18 mouse cellular contexts compared by ENCODE assay signal in genomic region chr14:30463312-30463711, GRCm38 (mm10).
"Had no signal": no experiment of that assay in that cellular context is flagged by ENCODE, and none has a peak within 500 bp of the region (broad histone marks: within the 10 kb centered on the region; RNA-seq: fewer than 3 reads in every experiment).

No protein-coding gene starts in this region.

- H3K9me3 ChIP-seq: lung, embryonic 15.5 days; megakaryocyte, embryonic 14.5 days; midbrain, embryonic 13.5 days; midbrain, embryonic 15.5 days; neural tube, embryonic 12.5 days; stomach, embryonic 15.5 days had no signal

- H3K9ac ChIP-seq: liver, postnatal 0 days; lung, embryonic 15.5 days; midbrain, embryonic 13.5 days; midbrain, embryonic 15.5 days; neural tube, embryonic 12.5 days; stomach, embryonic 15.5 days had no signal

- H3K4me2 ChIP-seq: lung, embryonic 15.5 days; midbrain, embryonic 11.5 days; midbrain, embryonic 13.5 days; midbrain, embryonic 15.5 days; neural tube, embryonic 12.5 days; stomach, embryonic 15.5 days had no signal

- H3K27me3 ChIP-seq: lung, embryonic 15.5 days; midbrain, embryonic 13.5 days; midbrain, embryonic 15.5 days; neural tube, embryonic 12.5 days; stomach, embryonic 15.5 days had no signal

- H3K36me3 ChIP-seq: lung, embryonic 15.5 days; midbrain, embryonic 13.5 days; midbrain, embryonic 15.5 days; neural tube, embryonic 12.5 days; stomach, embryonic 15.5 days had no signal

- H3K4me3 ChIP-seq: lung, embryonic 15.5 days; megakaryocyte, embryonic 14.5 days; midbrain, embryonic 13.5 days; midbrain, embryonic 15.5 days; neural tube, embryonic 12.5 days; stomach, embryonic 15.5 days had no signal

- ATAC-seq: liver, postnatal 0 days; lung, postnatal 0 days; midbrain, embryonic 13.5 days; midbrain, embryonic 15.5 days had no signal

- H3K27ac ChIP-seq: lung, embryonic 15.5 days; macrophage; midbrain, embryonic 13.5 days; midbrain, embryonic 15.5 days; neural tube, embryonic 12.5 days; stomach, embryonic 15.5 days; stomach, postnatal 0 days had no signal

- DNase-seq: liver, postnatal 0 days; lung, adult 2 months; lung, postnatal 14 days; lung, postnatal 36 days; right cerebral cortex, postnatal 25 days; thymus, adult 2 months; thymus, postnatal 25 days; thymus, postnatal 4 days had no signal

- H3K4me1 ChIP-seq: midbrain, embryonic 13.5 days; midbrain, embryonic 15.5 days; neural tube, embryonic 12.5 days had no signal
